Mouse (Mus musculus) liver, adult 2 months (tissue): Measurements from ENCODE around the gene Gon7.

Experiments
- CTCF ChIP-seq: fragments of 200-500 bp; IDR thresholded peaks from 2 replicates; pipeline ENCODE4 v1.5.1; 2011; ENCODE audit warnings: low read depth, low read length, control low read depth
- POLR2A ChIP-seq: fragments of 200-500 bp; IDR thresholded peaks from 2 replicates; pipeline ENCODE4 v1.6.1; 2011; ENCODE audit warnings: low read length, control low read depth; ENCODE audit not compliant: insufficient read depth; ENCODE audit errors: extremely low read depth

GRCm38 (mm10) chr12:102787927-102788326, 30.3 kb upstream of the Gon7 start:
- TF ChIP-seq CTCF = no peak
- no peak for TF ChIP-seq POLR2A
